Mouse (Mus musculus): ENCODE data around the gene Tcf23.
A peak's percentile ranks its signal among the peaks of the same experiment; 100 is the strongest.

Gene Tcf23

GRCm38 (mm10) chr5:30968416-30968815 lies at the start of gene Tcf23:
TSS of gene Tcf23 (plus strand) at chr5:30968662.
- no peak for DNase-seq

GRCm38 (mm10) chr5:30918691-30919090 lies 49.8 kb upstream of the Tcf23 start:
- DNase-seq: no peak

GRCm38 (mm10) chr5:30919831-30920614 lies 48.4 kb upstream of the Tcf23 start:
- DNase-seq: no peak

GRCm38 (mm10) chr5:30920621-30921020 lies 47.8 kb upstream of the Tcf23 start:
- DNase-seq: no peak

GRCm38 (mm10) chr5:30921256-30922033 lies 47.0 kb upstream of the Tcf23 start, which contains the start of gene Khk:
TSS of gene Khk (plus strand) at chr5:30921431.
- DNase-seq: peak; percentile 97 to 98

- no peak for DNase-seq
Measured at GRCm38 (mm10) chr5:30922581-30923041, 45.9 kb upstream of the Tcf23 start.

- no peak for DNase-seq
Measured at GRCm38 (mm10) chr5:30923119-30923518, 45.3 kb upstream of the Tcf23 start.

- no peak for DNase-seq
Measured at GRCm38 (mm10) chr5:30924614-30925013, 43.8 kb upstream of the Tcf23 start.

- DNase-seq: no peak
Measured at GRCm38 (mm10) chr5:30925217-30925616, 43.2 kb upstream of the Tcf23 start.

- DNase-seq: no peak
Measured at GRCm38 (mm10) chr5:30926073-30926472, 42.4 kb upstream of the Tcf23 start.

GRCm38 (mm10) chr5:30927945-30928529 lies 40.4 kb upstream of the Tcf23 start:
- no peak for DNase-seq

- DNase-seq: peak; percentile 70 to 75
Measured at GRCm38 (mm10) chr5:30930121-30930520, 38.3 kb upstream of the Tcf23 start.

- DNase-seq: no peak
Measured at GRCm38 (mm10) chr5:30930846-30931245, 37.6 kb upstream of the Tcf23 start.

- DNase-seq: no peak
Measured at GRCm38 (mm10) chr5:30931378-30931777, 37.1 kb upstream of the Tcf23 start.

- no peak for DNase-seq
Measured at GRCm38 (mm10) chr5:30933705-30934104, 34.8 kb upstream of the Tcf23 start.

- no peak for DNase-seq
Measured at GRCm38 (mm10) chr5:30934725-30935461, 33.6 kb upstream of the Tcf23 start.

- peak in 1 of 2 experiments; percentile 36 for DNase-seq
Measured at GRCm38 (mm10) chr5:30943004-30943403, 25.5 kb upstream of the Tcf23 start.

- DNase-seq: no peak
Measured at GRCm38 (mm10) chr5:30944344-30944743, 24.1 kb upstream of the Tcf23 start.

- peak; percentile 31 to 32 for DNase-seq
Measured at GRCm38 (mm10) chr5:30944956-30945781, 23.3 kb upstream of the Tcf23 start, which contains the start of gene Cgref1. TSS of gene Cgref1 (minus strand) at chr5:30945591.

- DNase-seq: no peak
Measured at GRCm38 (mm10) chr5:30948620-30949019, 19.8 kb upstream of the Tcf23 start.

- peak; percentile 87 for DNase-seq
Measured at GRCm38 (mm10) chr5:30949654-30950326, 18.7 kb upstream of the Tcf23 start.
